Mouse (Mus musculus): ENCODE results near the gene Serac1. TPM values are rescaled to one million over a fixed set of nuclear protein-coding genes. Genes with fewer than 3 reads are reported as not detected.

The Serac1 gene
- total and polyA plus RNA-seq, 3 experiments, result 4.1 to 5.9 TPM; not detected in 1

DNA sequence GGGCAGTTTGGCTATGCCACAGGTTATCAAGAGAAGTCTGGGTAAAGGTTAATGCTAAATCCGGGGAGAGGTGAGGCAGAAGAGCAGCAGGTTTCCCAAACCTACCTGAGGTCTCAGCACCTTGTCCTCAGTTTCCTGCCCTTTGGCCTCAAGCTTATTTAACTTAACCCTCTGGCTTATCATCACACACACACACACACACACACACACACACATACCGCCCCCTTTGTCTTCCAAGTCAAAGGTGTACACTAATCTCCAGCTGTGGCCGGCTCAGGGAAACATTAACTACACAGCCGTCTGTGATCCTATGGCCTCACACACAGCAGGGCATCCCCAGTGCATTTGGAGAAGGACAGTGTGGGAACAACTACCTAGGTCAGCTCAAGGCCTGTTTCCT, 61.2 kb downstream of the Serac1 start:
- H3K9me3 ChIP-seq (replicated peaks; ENCODE audit: insufficient read depth, low read length), result no peaks in the 10 kb centered on the region
- no peak for TF ChIP-seq POLR2AphosphoS5 (IDR thresholded peaks at IDR 0.05; ENCODE audit: borderline replicate concordance, low read depth, low read length)
- no peak for TF ChIP-seq MAX (IDR thresholded peaks at IDR 0.05; ENCODE audit: low read length)
- peaks cover 2 to 11% of the 10 kb centered on the region in 2 experiments; a peak in 3 of 4 replicates for H3K4me1 ChIP-seq (ENCODE audit: control insufficient read depth in 1 of 2, insufficient read depth in 2 of 2, low read length in 2 of 2)
- no peak for DNase-seq (ENCODE audit: low read depth, low spot score)
- H3K9ac ChIP-seq (ENCODE audit: control insufficient read depth, low read depth, low read length, poor library complexity, severe bottlenecking), result no peak overlapping the region
- H3K27ac ChIP-seq (ENCODE audit: control insufficient read depth, low read depth, low read length), result no peak overlapping the region
- H3K27me3 ChIP-seq (ENCODE audit: control insufficient read depth in 1 of 2, insufficient read depth in 2 of 2, low read length in 2 of 2), result no peaks in the 10 kb centered on the region
- H3K4me3 ChIP-seq (ENCODE audit: control insufficient read depth in 1 of 2, insufficient read depth in 1 of 2, low read depth in 2 of 2, low read length in 2 of 2), result no peak overlapping the region
- H3K36me3 ChIP-seq (ENCODE audit: control insufficient read depth in 1 of 2, insufficient read depth in 2 of 2, low read length in 2 of 2), result peaks cover 0 to 5% of the 10 kb centered on the region in 2 experiments; a peak in 1 of 4 replicates
- H3K79me2 ChIP-seq (ENCODE audit: control insufficient read depth, insufficient read depth, low read length, poor library complexity), result no peaks in the 10 kb centered on the region

DNA sequence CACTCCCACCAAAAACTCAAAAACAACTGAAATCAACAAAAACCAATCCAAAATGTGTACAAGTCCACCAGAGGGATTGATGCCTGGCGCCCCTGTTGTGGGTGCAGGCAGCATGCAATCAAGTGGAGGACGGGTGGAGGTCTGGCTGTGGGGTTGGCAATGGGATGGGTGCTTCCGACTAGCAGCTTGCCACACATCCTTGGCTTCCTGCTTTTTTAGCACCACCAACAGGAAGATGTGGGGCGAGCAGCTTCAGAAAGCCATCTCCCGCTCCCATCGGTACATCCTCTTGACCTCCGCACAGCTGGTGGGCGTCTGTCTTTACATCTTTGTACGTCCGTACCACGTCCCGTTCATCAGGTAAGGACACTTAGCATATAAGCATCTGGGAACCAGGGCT, 62.3 kb downstream of the Serac1 start:
- peaks cover 2 to 11% of the 10 kb centered on the region in 2 experiments; a peak in 3 of 4 replicates for H3K4me1 ChIP-seq (ENCODE audit: control insufficient read depth in 1 of 2, insufficient read depth in 2 of 2, low read length in 2 of 2)
- no peak for TF ChIP-seq TCF12 (IDR thresholded peaks at IDR 0.05; ENCODE audit: low read depth, low read length)
- TF ChIP-seq SIN3A (IDR thresholded peaks at IDR 0.05; ENCODE audit: low read length), result no peak
- TF ChIP-seq CTCF (IDR thresholded peaks at IDR 0.05 in 2 of 3, conservative IDR thresholded peaks at IDR 0.05 in 1 of 3; ENCODE audit: control insufficient read depth in 1 of 3, insufficient read depth in 1 of 3, low read depth in 2 of 3, low read length in 3 of 3, poor library complexity in 1 of 3, severe bottlenecking in 1 of 3), result no peak
- TF ChIP-seq POLR2AphosphoS2 (IDR thresholded peaks at IDR 0.05; ENCODE audit: low read length), result no peak
- no peak for TF ChIP-seq MYB (IDR thresholded peaks at IDR 0.05; ENCODE audit: low read depth, low read length)
- H3K36me3 ChIP-seq (ENCODE audit: control insufficient read depth in 1 of 2, insufficient read depth in 2 of 2, low read length in 2 of 2), result peaks cover 0 to 5% of the 10 kb centered on the region in 2 experiments; a peak in 1 of 4 replicates
- H3K27ac ChIP-seq (ENCODE audit: control insufficient read depth, low read depth, low read length), result no peak overlapping the region
- no peaks in the 10 kb centered on the region for H3K79me2 ChIP-seq (ENCODE audit: control insufficient read depth, insufficient read depth, low read length, poor library complexity)
- no peak overlapping the region for H3K4me3 ChIP-seq (ENCODE audit: control insufficient read depth in 1 of 2, insufficient read depth in 1 of 2, low read depth in 2 of 2, low read length in 2 of 2)
- H3K9ac ChIP-seq (ENCODE audit: control insufficient read depth, low read depth, low read length, poor library complexity, severe bottlenecking), result no peak overlapping the region
- H3K9me3 ChIP-seq (replicated peaks; ENCODE audit: insufficient read depth, low read length), result no peaks in the 10 kb centered on the region
- H3K27me3 ChIP-seq (ENCODE audit: control insufficient read depth in 1 of 2, insufficient read depth in 2 of 2, low read length in 2 of 2), result no peaks in the 10 kb centered on the region
- DNase-seq (ENCODE audit: low read depth, low spot score), result no peak

DNA sequence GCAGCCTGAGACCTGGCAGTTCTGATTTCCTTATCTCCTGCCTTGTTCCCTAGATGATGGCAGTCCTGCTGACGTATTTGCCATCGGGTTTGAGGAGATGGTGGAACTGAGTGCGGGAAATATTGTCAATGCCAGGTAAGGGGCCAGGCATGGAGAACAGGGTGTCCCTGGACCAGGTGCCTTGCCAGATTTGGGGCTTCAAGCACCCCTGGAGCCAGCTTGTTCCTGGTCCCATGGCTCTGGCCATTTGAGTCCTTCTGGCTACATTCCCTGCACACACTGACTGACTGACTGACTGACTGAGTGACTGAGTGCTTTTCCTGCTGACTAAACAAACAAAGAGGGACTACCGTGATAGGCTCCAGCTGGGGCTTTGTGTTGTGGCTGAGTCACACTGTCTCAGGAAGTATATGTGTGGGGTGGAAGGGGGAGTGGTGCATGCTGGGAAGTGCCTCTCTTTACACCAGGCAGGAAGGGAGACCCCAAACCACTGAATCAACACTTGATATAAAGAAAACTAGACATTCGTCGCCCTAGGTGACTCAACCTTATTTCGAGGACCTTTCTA, 63.2 kb downstream of the Serac1 start:
- DNase-seq (ENCODE audit: low read depth, low spot score), result peak; percentile 85
- no peak overlapping the region for H3K27ac ChIP-seq (ENCODE audit: control insufficient read depth, low read depth, low read length)
- no peaks in the 10 kb centered on the region for H3K9me3 ChIP-seq (replicated peaks; ENCODE audit: insufficient read depth, low read length)
- H3K79me2 ChIP-seq (ENCODE audit: control insufficient read depth, insufficient read depth, low read length, poor library complexity), result no peaks in the 10 kb centered on the region
- TF ChIP-seq MAFK (IDR thresholded peaks at IDR 0.05; ENCODE audit: borderline replicate concordance, low read depth, low read length) (peak; percentile 64; the same call in 1 of the 2 replicates), GATA1 (IDR thresholded peaks at IDR 0.05; ENCODE audit: low read depth, low read length) (no peak), ZKSCAN1 (IDR thresholded peaks at IDR 0.05; ENCODE audit: low read depth, low read length) (no peak), POLR2A (IDR thresholded peaks at IDR 0.05; ENCODE audit: control insufficient read depth in 1 of 2, insufficient read depth in 1 of 2, low read depth in 1 of 2, low read length in 2 of 2, poor library complexity in 1 of 2) (0 out of 4 replicates have a peak, but pooled peaks of 1 of the 2 experiments have one; percentile 18), ZMIZ1 (IDR thresholded peaks at IDR 0.05; ENCODE audit: low read depth, low read length) (no peak), EP300 (IDR thresholded peaks at IDR 0.05; ENCODE audit: low read depth in 1 of 2, low read length in 2 of 2) (0 out of 4 replicates have a peak, but pooled peaks of 1 of the 2 experiments have one; percentile 8), MYC (IDR thresholded peaks at IDR 0.05; ENCODE audit: low read depth, low read length) (no peak), E2F4 (IDR thresholded peaks at IDR 0.05; ENCODE audit: borderline replicate concordance, low read depth, low read length) (no peak), ETS1 (IDR thresholded peaks at IDR 0.05; ENCODE audit: low read depth, low read length) (peak; percentile 93), MAZ (IDR thresholded peaks at IDR 0.05; ENCODE audit: low read depth, low read length) (no peak), SIN3A (IDR thresholded peaks at IDR 0.05; ENCODE audit: low read length) (peak; percentile 36; the same call in 1 of the 2 replicates), ZNF384 (IDR thresholded peaks at IDR 0.05; ENCODE audit: low read depth, low read length) (no peak)
- H3K4me3 ChIP-seq (ENCODE audit: control insufficient read depth in 1 of 2, insufficient read depth in 1 of 2, low read depth in 2 of 2, low read length in 2 of 2), result no peak overlapping the region
- no peaks in the 10 kb centered on the region for H3K27me3 ChIP-seq (ENCODE audit: control insufficient read depth in 1 of 2, insufficient read depth in 2 of 2, low read length in 2 of 2)
- no peak overlapping the region for H3K9ac ChIP-seq (ENCODE audit: control insufficient read depth, low read depth, low read length, poor library complexity, severe bottlenecking)
- peaks cover 0 to 5% of the 10 kb centered on the region in 2 experiments; a peak in 1 of 4 replicates for H3K36me3 ChIP-seq (ENCODE audit: control insufficient read depth in 1 of 2, insufficient read depth in 2 of 2, low read length in 2 of 2)
- H3K4me1 ChIP-seq (ENCODE audit: control insufficient read depth in 1 of 2, insufficient read depth in 2 of 2, low read length in 2 of 2), result peaks cover 2 to 11% of the 10 kb centered on the region in 2 experiments; a peak in 3 of 4 replicates

All from MEL (cell line).